Mouse (Mus musculus) spleen, embryonic (tissue): ENCODE measurements at regions not wholly inside any gene's neighbourhood (a gene's known extent, or its start where the extent isn't known, plus 50 kb on each side); places are given as distances from the start of the nearest gene placed in this dataset.

Experiments
- CTCF ChIA-PET: fragments of 350-600 bp; sonication (Branson Sonifier 250); formaldehyde crosslinking; loops from one replicate; lab custom pipeline; 2022; lab: Charles Lee

DNA sequence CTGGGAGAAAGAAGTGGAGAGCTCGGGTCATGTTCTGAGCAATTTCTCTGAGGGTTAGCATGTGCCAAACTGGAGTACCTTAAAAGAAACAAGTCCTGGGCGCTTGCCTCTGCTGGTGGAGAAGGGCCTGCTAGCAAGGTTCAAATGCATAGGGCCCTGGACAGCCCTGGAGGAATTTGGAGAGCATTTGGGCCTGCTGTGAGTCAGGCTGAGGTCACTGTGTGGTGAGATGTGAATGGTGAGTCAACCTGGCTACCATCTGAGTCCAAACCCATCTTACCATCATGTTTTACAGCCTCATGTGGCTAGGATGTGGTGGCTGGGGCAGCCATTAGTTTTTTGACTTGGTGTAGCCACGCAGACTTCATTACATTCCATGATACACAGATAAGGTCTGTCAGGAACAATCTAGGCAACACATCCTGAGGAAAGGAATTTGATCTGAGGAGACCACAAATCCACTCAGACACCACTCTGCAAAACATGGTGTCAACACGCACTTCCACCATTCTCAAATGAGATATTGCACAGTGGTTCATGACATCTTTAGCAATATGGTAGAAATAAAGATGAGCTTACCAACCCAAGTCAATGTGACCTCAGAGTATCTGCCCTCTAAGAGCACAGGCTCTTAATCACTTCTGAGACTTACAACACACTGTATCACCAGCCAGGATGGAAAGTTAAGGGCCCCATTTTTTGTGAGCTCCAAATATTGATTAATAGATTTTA lies 83.1 kb downstream of the Thbs2 start:
- CTCF ChIA-PET, result no interaction called here

DNA sequence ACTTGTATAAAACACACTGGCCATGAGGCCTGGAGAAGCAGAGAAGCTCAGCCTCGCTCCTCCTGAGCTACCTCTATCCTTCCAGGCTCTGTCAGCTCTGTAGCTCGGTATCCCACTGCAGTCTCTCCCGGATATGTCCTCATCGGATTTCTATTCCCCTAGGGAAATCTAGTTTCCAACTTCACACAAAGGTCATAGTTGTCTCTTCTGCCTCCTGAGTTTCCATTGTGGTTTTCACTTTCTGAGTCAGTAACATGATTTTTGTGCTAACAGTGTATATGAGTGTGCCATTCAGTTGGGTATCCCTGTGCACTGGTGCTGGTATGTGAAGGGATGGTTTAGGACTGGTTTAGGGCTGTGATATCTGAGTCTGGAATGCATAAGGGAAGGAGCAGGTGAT lies 85.2 kb downstream of the Thbs2 start:
- CTCF ChIA-PET, result no interaction called here

DNA sequence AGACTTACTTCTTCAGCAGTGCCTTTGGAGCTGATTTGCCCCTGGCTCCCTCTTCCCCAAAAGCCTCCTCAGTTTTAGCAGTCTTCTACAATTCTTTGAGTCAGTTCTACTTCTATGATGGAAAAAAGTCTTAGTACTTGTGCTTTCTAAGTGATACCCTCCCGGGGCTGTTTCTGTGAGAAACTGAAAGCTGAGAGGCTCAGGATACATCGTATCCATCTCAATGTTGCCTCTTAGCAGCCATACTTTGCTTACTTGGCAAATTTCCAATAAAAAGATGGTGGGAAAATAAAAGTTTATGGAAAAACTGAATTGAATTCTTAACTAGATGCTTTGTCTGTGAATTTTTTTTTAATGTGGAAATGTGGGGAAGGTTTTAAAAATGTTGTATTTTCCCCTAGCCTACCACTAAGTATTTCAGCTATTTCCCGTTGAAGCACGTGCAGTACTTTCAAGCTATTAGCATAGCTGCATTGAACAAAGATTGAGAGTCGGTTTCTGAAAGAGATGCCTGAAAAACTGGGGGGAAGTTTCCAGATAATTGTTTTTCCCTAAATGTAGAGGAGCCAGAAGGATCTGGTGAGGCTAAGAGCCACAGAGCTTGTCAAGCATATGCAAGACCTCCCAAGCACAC lies 87.6 kb downstream of the Thbs2 start:
- CTCF ChIA-PET, result no interaction called here

DNA sequence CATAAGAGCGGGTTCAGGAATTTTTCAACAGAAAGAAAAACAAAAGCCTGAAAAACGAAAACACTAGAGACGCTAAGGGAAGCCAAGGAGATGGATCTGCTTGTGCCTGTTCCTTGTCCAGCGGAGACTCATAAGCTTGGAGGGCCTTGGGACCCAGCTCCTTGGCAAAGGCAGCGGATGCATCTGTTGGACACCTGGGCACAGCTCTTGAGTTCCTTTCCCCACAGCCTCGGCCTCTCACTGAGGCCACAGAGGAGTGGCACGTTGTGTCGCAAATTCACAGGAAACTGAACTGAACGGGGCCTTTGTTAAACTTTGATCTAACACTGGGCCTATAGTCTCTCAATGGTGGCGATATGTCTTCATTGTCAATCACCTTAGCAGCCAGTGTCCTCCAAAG lies 94.4 kb downstream of the Thbs2 start:
- CTCF ChIA-PET, result no interaction called here

DNA sequence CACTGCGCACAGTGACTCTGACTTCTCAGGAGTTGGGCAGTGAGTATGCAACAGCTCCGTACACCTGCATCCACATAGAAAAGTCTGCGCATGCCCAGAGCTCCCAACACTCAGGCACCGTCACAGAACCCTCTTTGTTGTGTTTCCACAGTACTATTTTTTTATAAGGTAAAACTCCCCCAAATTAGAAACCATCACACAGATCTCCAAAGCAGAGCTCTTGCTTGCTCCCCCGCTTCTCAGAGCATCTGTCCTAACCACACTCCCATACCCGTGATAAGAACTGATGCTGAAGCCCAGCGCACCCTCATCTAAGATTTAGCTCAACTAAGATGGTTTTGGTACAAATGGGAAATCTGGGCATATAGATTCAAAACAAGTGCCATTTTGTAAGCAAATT lies 97.6 kb downstream of the Thbs2 start:
- CTCF ChIA-PET, result interaction anchor here (0.5 kb wide), 1 partner anchor 515 kb away, joined by 6 read pairs; no protein-coding TSS in a partner anchor

DNA sequence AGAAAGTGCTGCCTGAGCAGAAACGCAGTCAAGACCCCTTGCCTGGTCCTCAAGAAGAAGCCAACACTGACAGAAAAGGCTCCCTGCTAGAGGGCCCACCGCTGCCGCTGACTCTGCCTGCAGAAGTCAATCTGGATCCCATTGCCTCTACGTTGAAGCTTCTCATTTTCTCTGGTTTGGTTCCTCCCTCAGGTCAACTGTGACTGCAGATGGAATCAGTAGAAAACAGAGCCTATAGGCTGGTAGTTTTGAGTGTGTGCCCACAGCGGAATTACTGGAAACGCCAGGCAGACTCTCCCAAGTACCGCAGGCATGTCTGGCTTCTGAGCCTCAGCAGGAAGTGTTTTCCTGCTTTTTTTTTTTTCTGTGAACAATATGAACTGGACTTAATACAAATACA lies 98.5 kb downstream of the Thbs2 start:
- CTCF ChIA-PET, result no interaction called here

DNA sequence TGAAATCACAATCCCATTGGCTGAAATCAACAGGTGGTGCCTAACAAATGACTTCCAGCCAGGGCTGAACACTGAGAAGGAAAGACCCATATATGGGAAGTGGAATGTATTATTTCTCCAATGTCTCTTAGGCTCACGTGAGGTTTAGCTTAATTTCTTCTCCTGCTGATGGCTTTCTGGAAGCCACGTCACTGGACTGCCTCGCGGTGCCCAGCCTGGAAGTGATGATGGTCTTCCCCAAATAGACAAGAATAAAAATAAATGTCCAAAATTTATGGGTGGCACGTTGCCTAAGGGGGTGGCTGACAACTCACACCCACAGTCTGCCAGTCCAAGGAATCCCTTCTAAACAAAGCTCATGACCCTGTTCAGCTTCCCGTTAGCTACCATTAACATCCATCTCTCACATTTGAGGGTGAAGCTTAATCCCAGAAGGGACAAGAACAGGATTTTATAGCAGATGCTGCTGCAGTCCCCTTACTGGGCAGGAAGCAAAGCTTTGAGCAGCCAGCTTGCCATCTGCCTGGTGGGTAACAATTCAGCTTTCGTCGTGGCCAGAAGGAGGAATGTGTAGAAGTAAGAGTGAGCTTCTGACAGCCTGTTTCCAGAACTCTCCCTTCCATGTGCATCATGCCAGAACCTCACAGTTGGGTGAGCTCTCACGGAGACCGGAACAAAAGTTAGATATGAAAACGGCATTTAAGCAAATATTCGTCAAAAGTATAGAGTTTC lies 105.8 kb downstream of the Thbs2 start:
- CTCF ChIA-PET, result no interaction called here

DNA sequence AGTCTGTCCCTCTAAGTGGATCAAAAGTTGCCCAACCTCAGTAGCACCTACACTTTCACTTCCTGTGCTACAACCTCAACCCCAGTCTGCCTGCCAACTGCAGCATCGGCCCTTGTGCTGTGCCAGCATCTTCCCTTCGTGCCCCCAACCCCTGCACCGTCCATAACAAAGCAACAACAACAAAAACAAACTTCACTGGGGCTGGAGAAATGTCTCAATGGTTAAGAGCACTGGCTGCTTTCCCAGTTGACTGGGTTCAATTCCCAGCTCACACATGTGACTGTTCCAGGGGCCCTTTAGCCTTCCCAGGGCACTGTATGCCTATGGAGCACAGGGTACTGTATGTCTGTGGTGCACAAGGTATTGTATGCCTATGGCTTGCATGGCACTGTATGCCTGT lies 114.4 kb downstream of the Thbs2 start:
- CTCF ChIA-PET, result no interaction called here

DNA sequence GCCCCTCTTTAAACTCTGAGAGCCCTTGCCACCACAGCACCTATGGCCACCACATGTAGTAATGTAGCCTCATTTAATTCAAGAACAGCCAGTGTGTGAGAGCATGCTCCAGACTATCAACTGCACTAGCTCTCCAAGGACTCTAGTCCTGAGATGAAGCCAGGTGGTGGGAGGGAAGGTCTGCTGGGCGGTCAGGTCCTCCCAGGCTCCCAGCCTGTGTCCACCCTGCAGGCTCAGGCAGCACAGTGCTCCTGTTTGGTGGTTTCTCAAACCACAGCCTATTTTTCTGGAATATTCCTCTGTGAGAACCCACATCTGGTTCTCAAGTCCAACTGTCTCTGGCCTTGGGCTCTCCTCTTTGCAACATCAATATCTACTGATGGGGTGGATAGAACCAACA lies 115.3 kb downstream of the Thbs2 start:
- CTCF ChIA-PET, result no interaction called here

DNA sequence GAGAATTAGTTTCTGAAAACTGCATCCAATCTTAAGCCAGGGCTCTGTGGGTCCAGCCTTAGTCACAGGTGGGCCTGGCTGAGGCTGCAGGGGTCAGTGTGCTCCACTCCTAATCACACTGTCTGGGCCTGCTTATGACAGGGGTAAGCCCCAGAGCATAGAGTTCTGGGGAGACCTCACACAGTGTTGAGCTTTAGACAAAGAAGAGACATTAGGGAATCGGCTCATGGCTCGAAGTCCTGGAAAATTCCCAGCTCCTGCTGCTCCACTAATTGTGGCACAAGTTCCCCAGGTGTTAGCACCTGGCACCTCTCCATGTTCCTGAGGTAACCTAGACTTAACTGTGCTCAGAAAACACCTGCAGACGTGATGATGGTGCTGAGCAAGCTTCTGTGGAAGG lies 115.8 kb downstream of the Thbs2 start:
- CTCF ChIA-PET, result no interaction called here

DNA sequence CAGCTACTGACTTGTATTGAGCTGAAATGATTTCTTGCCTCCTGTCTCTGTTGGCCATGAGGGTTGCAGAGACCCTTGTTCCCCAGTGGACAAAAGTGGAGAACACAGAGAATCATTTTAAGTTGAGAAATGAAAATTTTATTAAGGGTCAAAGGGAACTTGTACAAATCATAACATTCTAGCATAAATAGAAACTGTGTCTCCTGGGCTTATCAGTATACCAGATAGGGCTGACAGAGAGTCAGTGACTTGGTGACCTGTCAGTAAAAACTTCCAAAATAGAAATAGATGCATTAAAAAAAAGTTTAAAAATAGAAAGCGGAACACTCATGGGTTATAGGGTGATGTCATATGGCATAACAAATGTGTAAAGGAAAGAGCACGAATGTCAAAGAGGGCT lies 117.9 kb downstream of the Thbs2 start:
- CTCF ChIA-PET, result no interaction called here

DNA sequence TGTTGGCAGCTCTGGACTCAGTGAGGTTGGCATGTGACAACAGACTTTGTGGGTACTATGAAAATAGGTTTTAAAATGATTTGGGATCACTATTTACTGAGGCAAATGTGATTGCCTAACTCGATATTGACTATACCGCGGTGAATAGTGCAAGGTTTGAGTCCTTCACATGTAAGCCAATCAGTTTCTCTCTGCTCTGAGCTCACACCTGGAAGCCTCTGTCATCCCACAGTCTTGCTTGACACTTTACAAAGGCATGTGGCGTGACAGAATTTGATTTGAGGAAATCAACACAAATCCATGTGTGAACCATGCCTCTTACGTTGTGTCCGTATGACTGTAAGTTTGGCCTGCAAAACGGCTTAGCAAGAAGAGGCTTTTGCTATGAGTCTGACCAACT lies 122.9 kb downstream of the Thbs2 start:
- CTCF ChIA-PET, result no interaction called here

DNA sequence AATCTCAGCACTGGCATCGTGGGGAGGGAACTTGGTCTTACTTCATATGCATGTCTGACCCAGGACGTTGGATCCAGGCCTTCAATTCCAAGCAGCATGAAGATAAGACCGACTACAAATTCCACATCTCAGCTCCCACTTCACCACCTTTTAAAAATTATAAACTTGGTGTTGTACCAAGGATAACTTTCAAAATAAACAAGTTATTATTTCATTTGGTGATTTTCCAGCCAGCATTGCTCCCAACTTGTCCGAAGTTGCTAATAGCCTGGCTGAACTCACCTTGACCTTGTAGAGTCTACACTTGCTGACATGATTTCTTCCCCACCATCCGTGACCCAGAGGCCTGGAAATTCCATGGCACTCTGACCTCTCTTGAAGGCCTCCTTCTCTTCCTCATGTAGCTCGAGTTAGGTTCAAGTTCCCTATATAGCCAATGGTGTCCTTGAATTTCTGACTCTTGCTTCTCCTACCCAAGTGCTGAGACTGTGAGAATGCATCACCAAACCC lies 123.7 kb downstream of the Thbs2 start:
- CTCF ChIA-PET, result no interaction called here

DNA sequence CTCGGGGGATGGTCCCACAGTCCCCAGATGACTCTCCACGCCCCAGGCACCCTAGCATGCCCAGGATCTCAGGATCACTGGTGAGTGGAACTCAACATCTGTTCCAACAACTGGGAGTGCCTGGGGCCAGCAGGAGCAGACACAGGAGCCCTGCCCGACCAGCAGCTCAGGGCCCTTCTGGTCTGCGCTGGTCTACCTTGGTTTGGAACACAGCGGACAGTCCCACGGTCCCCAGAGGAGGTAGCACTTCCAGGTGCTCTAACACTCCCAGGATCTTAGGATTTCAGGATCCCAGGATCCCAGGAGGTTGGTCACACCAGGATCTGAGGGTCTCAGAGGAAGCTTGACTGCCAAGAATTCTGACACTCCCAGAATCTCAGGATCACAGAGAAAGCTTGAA lies 131.8 kb downstream of the Thbs2 start:
- CTCF ChIA-PET, result no interaction called here

DNA sequence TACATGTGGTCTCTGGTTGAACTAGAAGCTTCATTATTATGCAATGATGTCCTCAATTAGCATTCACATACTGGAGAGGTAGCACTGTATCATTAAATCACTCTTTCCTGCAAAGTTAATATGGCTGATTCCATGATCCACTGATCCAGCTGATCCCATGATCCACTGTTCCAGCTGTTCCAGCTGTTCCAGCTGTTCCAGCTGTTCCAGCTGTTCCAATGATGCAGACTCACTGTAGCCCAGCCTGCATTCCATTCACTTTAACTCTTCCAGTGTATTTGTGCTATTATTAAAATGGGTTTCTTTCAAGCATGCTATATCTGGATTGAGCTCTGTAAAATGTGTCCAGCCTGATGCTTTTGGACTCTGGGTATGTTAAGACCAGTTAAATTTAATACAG lies 136.8 kb downstream of the Thbs2 start:
- CTCF ChIA-PET, result no interaction called here

DNA sequence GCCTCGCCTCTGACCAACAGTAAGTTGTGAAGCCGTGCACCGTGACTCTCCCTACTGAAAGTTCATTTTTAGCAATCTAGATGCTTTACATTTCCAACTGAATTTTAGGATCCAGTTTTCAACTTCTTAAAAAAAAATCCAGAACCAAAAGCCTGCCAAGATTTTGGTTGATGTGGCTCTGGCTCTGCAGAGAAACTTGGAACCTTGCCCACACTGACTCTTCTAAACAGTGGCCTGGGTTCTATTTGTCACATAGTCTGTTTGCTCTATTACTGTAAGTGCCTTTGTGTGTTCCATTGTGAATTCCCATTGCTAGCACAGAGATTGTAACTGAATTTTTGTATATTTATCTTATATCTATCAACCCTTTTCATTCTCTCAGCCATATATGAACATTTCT lies 140.8 kb downstream of the Thbs2 start:
- CTCF ChIA-PET, result no interaction called here

DNA sequence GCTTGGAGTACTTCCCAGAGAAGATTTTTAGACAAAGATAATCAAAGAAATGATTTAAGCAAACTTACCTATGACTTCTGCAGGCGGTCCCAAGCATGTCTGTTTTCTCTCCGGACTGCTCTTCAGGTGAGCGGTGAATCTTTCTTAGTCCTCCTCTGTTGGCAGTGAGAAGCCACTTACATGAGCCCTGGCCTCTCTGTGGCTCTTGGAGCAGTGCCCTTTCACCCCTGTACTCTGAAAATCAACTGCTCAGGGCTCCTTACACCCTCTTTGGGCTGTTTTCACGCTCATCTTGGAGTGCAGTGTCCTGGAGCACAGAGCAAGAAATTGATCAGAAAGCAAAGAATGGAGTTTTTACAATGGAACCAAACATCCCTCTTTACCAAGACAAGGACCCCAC lies 142.0 kb downstream of the Thbs2 start:
- CTCF ChIA-PET, result no interaction called here

DNA sequence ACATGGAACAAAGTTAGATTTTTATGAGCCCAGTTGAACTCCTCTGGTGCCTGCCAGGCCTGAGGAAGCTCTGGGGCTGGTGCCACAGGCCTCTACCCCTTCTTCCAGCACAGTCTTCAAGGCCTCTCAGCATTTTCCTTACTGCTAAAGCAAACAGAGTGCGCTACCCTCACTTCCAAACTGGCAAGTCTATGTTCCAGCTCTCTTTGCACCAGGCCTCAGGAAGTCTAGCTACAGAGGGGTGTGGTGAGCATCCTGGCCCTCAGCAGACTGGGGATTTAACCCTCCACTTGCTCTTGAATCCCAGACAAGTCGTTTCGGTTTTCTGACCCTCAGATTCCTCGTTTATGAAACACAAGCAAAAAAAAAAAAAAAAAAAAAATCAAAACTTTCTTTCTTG lies 142.4 kb downstream of the Thbs2 start:
- CTCF ChIA-PET, result no interaction called here

DNA sequence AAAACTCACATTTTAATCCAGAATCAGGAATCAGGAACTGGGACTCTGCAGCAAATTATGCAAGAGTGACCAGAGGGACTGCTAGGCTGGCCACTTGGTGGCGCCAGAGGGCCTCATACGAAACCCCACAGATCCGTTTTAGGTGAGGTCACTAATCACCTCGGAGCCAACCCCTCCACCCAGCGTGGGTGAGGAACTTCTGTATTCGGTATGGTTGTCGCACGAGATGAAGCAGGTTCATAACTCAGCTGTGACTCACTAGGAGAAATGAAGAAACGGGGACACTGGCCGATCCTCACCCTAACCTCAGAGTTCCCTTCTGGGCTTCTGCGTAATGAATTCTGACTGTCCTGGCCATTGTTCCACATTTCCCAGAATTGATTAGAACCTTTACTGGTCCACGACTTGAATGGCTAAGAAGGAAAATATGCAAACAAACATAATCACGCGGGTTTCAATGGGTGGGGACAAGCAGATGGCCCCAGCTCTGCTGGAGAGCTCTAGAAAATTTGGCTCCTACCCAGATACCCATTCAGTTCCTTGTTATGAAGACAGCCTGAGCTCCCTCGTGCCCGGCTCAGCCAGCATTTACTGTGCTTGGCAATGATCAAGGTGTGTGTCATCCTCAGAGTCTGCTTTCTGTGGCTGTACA lies 148.1 kb downstream of the Thbs2 start:
- CTCF ChIA-PET, result no interaction called here

DNA sequence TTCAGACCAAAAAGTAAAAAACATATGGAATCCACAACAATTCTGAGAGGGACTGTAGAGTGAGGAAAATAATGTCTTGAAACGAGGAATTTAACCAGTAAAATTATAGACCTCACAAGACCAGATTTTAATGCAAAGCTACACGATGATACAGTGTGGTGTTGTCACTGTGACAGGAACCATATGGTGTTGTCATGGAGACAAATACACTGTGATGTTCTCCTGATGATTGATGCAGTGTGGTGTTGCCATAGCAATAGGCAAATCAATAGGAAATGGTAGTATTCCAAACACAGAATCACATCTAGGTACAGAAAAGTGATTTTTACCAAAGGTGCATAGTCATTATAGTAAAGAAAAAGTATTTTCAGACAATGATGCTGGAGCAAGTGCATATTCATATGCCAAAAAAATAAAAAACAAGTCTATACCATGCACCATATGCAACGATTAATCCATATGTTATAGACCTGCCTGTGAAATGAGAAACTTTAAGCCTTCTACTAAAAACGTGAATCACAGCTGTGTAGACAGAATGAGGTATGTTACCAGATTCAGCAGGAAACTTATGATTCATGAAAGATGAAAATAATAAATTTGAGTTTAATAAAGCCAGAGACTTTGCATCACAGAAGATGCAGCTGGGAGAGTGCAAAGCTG lies 149.6 kb downstream of the Thbs2 start:
- CTCF ChIA-PET, result no interaction called here

DNA sequence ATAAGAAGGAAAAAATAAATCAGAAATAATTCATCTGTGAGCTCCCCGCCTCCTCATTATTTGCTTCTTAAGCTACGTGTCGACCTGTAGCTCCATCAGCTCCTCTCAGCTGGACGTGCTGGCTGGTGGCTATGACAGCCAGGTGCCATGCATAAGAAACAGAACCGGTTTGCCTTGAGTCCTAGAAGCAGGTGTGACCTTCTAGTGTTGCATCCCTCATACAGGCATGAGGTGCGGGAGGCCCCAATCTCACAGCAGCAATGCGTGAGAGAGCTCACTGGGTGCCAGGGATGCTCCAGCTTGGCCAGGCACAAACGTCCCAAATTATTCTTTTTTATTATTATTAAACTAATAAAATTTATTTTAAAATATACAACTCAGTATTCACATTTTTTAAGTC lies 153.0 kb downstream of the Thbs2 start:
- CTCF ChIA-PET, result no interaction called here
